Mouse (Mus musculus) left cerebral cortex, adult 11 months (tissue): ENCODE data around the gene Sgms2.

Source experiments
- DNase-seq: peaks from one replicate; pipeline ENCODE4 v3.0.0; 2022; ENCODE audit warnings: low spot score

Gene Sgms2

GRCm38 (mm10) chr3:131303320-131303714 lies 187.9 kb downstream of the Sgms2 start:
- DNase-seq: no peak

DNA sequence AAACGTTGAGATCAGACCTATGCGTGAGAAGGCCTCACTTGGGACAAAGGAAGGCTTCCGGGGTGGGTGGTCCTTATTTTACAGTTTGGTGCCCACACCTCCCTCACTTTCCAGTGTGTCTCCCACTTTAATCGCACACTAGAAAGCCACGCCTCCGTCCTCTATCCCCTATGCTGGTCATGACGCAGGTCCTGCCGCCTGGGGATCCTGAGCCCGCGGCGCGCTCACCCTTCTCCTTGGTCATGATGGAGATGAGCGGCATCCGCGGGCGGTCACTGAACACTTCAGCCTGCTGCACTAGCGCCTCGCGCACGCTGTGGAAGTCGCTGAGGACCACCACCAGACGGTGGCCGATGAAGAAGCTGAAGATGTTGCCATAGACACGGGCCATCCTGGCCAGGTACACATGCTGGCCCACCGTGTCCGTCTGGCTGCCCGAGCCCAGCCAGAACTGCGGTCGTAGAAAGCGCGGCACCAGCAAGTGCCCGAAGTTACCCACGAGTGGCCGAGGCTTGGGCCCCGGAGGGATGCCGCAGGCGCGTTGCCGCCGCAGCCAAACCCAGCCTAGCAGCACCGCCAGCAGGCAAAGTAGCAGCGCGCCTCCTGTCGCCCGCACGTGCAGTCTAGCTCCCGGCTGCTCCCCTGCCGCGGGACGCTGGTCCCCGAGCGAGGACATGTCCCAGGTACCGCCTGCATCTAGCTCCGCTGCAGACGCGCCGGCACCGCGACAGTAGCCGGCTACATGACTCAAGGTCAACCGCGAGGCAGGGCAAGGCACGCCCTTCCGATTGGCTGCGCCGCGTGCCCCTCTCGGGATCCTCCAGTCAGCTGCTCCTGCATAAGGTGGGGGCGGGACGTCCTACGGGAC lies 188.5 kb downstream of the Sgms2 start, which contains the start of gene Cyp2u1:
Cyp2u1 (minus strand) TSS at position 776 of the 868 bp plus-strand sequence.
- DNase-seq: peak; percentile 86

GRCm38 (mm10) chr3:131299908-131300307 lies 191.3 kb downstream of the Sgms2 start:
- DNase-seq: no peak

DNA sequence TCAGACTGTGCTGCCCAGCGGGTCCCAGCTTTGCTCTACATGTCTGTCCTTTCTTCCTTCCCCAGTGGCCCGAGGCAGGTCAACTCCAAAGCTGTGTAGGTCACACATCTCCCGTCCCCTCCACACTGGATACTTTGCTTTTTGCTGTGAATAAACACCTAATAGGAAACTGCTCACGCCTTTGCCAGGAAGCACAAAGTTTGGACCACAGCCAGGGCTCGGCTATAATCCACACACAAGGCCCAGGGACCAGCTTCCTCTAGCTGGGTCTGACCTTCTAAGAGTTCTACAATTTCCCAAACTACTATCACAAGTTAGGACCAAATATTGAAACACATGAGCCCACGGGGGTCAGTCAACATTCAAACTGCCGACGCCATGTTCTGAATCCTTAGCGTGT lies 192.1 kb downstream of the Sgms2 start:
- DNase-seq: no peak

DNA sequence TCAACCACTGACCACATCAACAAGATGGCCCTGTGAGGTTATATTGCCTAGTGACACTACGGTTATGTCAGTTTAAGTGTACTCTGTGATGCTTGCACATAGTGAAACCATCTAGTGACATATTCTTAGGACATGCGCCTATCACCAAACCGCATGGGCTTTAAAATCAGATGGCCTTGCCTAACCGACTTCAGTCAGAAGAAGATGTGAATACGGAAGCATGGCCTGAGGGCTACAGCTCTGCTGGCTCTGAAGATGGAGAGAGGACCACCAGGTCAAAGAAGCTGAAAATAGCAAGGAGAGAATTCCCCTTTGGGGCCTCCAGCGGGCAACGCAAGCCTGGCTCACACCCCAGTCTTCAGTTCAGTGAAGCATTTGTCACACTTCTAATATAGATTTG lies 194.3 kb downstream of the Sgms2 start:
- DNase-seq: no peak

GRCm38 (mm10) chr3:131295513-131296200 lies 195.6 kb downstream of the Sgms2 start:
- DNase-seq: no peak

- no peak for DNase-seq
Measured at GRCm38 (mm10) chr3:131294503-131294902, 196.7 kb downstream of the Sgms2 start.

GRCm38 (mm10) chr3:131292959-131293358 lies 198.3 kb downstream of the Sgms2 start:
- DNase-seq: no peak

DNA sequence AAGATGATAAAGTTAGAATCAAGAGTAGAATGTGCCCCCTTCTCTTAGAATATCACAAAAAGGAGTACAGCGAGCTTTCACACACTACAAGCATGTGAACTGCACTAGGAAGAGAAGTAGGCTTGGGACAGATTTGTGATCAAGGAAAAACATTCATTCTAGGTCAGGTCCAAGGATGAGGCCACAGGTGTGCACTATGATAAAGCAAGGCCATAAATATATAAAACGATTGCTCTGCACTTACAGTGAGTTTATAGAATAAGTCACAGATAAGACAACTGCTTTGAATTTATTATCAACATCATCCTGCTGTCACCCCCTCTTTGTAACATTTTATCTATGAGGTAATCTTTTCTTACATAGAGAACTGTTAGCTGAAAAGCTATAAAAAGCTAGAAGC lies 198.9 kb downstream of the Sgms2 start:
- no peak for DNase-seq

- DNase-seq: no peak
Measured at GRCm38 (mm10) chr3:131291890-131292289, 199.3 kb downstream of the Sgms2 start.

DNA sequence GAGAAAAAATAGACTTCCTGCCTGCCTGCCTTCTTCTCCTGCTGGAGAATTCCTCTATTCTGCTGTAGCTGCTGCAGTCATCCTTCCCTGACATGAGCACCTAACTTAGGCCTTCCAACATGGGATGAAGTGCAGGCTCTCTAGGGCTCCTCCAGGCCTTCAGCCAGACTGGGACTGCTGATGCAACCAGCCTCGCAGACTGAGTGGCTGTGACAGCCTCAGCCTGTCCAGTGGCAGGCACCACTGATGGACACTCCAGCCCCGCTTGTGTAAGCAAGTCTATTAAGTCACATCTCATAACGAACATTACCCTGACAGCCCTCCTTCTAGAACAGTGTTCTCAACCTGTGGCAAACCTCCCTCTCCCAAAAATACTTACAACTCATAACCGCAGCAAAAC lies 217.1 kb downstream of the Sgms2 start:
- no peak for DNase-seq

GRCm38 (mm10) chr3:131272374-131273100 lies 218.7 kb downstream of the Sgms2 start:
- DNase-seq: no peak

DNA sequence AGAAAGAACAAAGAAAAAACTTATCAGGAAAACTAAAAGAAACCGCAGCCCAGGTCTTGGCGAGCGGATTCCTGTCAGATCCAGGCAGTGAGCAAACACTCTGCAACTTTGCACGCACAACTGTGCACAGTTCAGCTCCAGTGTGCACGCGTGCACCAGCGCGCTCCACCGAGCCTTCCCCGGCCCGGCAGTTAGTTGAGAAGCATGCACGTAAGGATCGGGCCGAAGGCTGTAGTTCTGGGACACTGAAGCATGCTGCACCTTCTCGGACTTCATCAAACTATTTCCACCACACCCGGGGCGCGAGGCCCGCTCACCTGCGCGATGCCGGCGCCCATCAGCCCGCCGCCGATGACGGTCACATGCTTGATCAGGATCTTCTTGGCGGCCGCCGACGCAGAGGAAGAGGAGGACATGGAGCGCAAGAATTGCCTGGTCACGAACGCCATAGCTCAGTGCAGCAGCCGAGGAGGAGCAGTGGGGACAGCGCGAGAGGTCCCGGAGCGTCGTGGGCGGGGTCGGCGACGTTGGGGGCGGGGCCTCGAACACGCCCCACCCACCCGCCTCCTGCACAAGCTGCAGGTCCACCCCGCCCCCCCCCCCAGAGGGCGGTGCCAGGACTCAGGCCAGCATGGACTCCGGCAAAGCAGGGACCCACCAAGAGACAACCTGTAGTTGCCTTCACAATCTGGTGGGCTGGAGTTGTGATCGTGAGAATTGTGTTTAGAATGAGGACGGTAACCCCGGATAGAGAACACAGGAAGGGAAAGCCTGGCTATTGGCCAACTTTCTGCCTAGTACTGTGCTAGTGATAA lies 219.4 kb downstream of the Sgms2 start, which contains the start of gene Hadh:
Hadh (minus strand) TSS at position 543 of the 815 bp plus-strand sequence.
- DNase-seq: peak; percentile 79

GRCm38 (mm10) chr3:131271157-131271556 lies 220.1 kb downstream of the Sgms2 start:
- DNase-seq: no peak

DNA sequence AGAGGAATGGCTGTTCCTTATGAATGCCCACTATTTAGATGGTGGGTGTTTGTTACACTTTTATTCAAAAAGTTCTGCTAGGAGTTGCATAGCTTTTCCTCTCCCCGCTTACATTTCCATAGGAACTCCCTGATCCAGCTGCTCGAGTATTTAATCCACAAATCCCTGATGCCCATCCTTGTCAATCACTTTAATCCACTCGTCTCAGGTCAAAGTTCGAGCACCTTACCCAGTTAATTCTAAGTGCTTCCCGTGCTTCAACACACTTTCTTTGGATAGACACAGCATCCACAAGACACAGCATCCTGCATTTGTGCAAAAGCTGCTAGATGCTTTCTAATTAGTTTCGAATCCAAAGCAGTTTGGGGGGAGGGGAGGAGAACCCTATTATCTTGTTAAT lies 220.8 kb downstream of the Sgms2 start:
- DNase-seq: no peak
